Mouse (Mus musculus) thymus, adult 2 months (tissue): ENCODE data around the gene Zdhhc8. TPM values are rescaled to one million over a fixed set of nuclear protein-coding genes. Genes with fewer than 3 reads are reported as not detected.
A peak's percentile ranks its signal among the peaks of the same experiment; 100 is the strongest.

Experiments used
- DNase-seq: peaks from one replicate; pipeline ENCODE4 v3.0.0; 2021
- H3K27ac ChIP-seq: fragments of 200-500 bp; 2 replicates; pipeline ENCODE4 v1.5.1; 2012; ENCODE audit warnings: low read length, control low read depth; ENCODE audit not compliant: control insufficient read depth, insufficient read depth
- H3K27me3 ChIP-seq: fragments of 200-500 bp; 2 replicates; pipeline ENCODE4 v1.6.1; 2012; ENCODE audit warnings: mild to moderate bottlenecking, low read length, moderate library complexity, mixed read lengths; ENCODE audit not compliant: control insufficient read depth, insufficient read depth
- H3K36me3 ChIP-seq: fragments of 200-500 bp; 2 replicates; pipeline ENCODE4 v1.6.1; 2012; ENCODE audit warnings: mild to moderate bottlenecking, low read length, moderate library complexity; ENCODE audit not compliant: control insufficient read depth, insufficient read depth
- H3K4me1 ChIP-seq: fragments of 200-500 bp; replicated peaks from 2 replicates; pipeline ENCODE4 v1.6.1; 2012; ENCODE audit warnings: low read length; ENCODE audit not compliant: control insufficient read depth, insufficient read depth
- H3K4me3 ChIP-seq: fragments of 200-500 bp; 2 replicates; pipeline ENCODE4 v1.5.1; 2012; ENCODE audit warnings: mild to moderate bottlenecking, low read length, control low read depth, moderate library complexity; ENCODE audit not compliant: control insufficient read depth, insufficient read depth
- CTCF ChIP-seq: fragments of 200-500 bp; IDR thresholded peaks from 2 replicates; pipeline ENCODE4 v1.5.1; 2012; ENCODE audit warnings: mild to moderate bottlenecking, control low read depth, low read length, moderate library complexity, borderline replicate concordance; ENCODE audit not compliant: control insufficient read depth, poor library complexity, insufficient read depth; ENCODE audit errors: extremely low read depth
- POLR2A ChIP-seq: fragments of 200-500 bp; IDR thresholded peaks from 2 replicates; pipeline ENCODE4 v1.6.1; 2012; ENCODE audit warnings: mild to moderate bottlenecking, low read length, control low read depth, moderate library complexity; ENCODE audit not compliant: control insufficient read depth, poor library complexity, insufficient read depth; ENCODE audit errors: extremely low read depth
- WGBS: fragments of 180-500 bp; shearing (Covaris S2); methylation state at CpG from one replicate; pipeline ENCODE4 v1.1.7; 2018; 5-methylcytosine and 5-hydroxymethylcytosine counted together
- polyA plus RNA-seq: library from polyadenylated mRNA; depleted of rRNA; stranded (reverse); fragments of >200 nt; gene quantifications from 2 replicates; pipeline ENCODE4 v1.2.3, GENCODE M21; 2012

Gene Zdhhc8
- polyA plus RNA-seq, 1 experiment, result 316 TPM

- Histone ChIP-seq H3K27me3 (no peaks in the 10 kb centered on the region), H3K4me1 (peaks cover 15% of the 10 kb centered on the region), H3K36me3 (peaks cover 59% of the 10 kb centered on the region), H3K4me3 (no peak overlapping the region), H3K27ac (no peak overlapping the region)
- WGBS, result 86% methylated on average over 6 of the region's 6 CpGs
- DNase-seq, result no peak
- TF ChIP-seq POLR2A (no peak), CTCF (no peak)
Measured at GRCm38 (mm10) chr16:18252736-18253135, 17.8 kb upstream of the Zdhhc8 start.

GRCm38 (mm10) chr16:18250828-18251790, 16.2 kb upstream of the Zdhhc8 start:
- H3K36me3 ChIP-seq, result peaks cover 45% of the 10 kb centered on the region
- H3K27ac ChIP-seq, result no peak overlapping the region
- WGBS, result 91% methylated on average over 10 of the region's 10 CpGs
- TF ChIP-seq CTCF (no peak), POLR2A (no peak)
- no peak overlapping the region for H3K4me3 ChIP-seq
- H3K4me1 ChIP-seq, result peaks cover 17% of the 10 kb centered on the region
- H3K27me3 ChIP-seq, result no peaks in the 10 kb centered on the region
- no peak for DNase-seq

- no peak overlapping the region for H3K4me3 ChIP-seq
- H3K27ac ChIP-seq, result no peak overlapping the region
- no peak for TF ChIP-seq POLR2A
- peaks cover 17% of the 10 kb centered on the region for H3K4me1 ChIP-seq
- H3K27me3 ChIP-seq, result no peaks in the 10 kb centered on the region
- no peak for DNase-seq
- WGBS, result 77% methylated on average over 4 of the region's 4 CpGs
- H3K36me3 ChIP-seq, result peaks cover 43% of the 10 kb centered on the region
Measured at GRCm38 (mm10) chr16:18250231-18250630, 15.3 kb upstream of the Zdhhc8 start.

GRCm38 (mm10) chr16:18249364-18249967, 14.5 kb upstream of the Zdhhc8 start:
- Histone ChIP-seq H3K27ac (peak overlapping the region; percentile 10; the same call in 1 of the 2 replicates), H3K36me3 (peaks cover 43% of the 10 kb centered on the region), H3K4me3 (peak overlapping the region; percentile 76), H3K27me3 (no peaks in the 10 kb centered on the region), H3K4me1 (peaks cover 17% of the 10 kb centered on the region)
- DNase-seq, result peak; percentile 46
- WGBS, result 3% methylated on average over 27 of the region's 27 CpGs
- TF ChIP-seq CTCF (no peak), POLR2A (no peak)

- Histone ChIP-seq H3K4me3 (peak within 1 kb of the TSS; percentile 76), H3K36me3 (peaks cover 39% of the 10 kb centered on the region), H3K27me3 (no peaks in the 10 kb centered on the region), H3K4me1 (peaks cover 17% of the 10 kb centered on the region), H3K27ac (peak within 1 kb of the TSS; percentile 10; the same call in 1 of the 2 replicates)
- DNase-seq, result peak; percentile 97
- WGBS, result under 1% methylated on average over 101 of the region's 102 CpGs
- TF ChIP-seq CTCF (peak; percentile 32; the same call in 1 of the 2 replicates), POLR2A (peak; percentile 68)
Measured at GRCm38 (mm10) chr16:18248433-18249363, 13.8 kb upstream of the Zdhhc8 start, which contains the start of the genes Trmt2a and Ranbp1. TSS of gene Trmt2a (plus strand) at chr16:18248679. TSS of gene Ranbp1 (minus strand) at chr16:18248732.

DNA sequence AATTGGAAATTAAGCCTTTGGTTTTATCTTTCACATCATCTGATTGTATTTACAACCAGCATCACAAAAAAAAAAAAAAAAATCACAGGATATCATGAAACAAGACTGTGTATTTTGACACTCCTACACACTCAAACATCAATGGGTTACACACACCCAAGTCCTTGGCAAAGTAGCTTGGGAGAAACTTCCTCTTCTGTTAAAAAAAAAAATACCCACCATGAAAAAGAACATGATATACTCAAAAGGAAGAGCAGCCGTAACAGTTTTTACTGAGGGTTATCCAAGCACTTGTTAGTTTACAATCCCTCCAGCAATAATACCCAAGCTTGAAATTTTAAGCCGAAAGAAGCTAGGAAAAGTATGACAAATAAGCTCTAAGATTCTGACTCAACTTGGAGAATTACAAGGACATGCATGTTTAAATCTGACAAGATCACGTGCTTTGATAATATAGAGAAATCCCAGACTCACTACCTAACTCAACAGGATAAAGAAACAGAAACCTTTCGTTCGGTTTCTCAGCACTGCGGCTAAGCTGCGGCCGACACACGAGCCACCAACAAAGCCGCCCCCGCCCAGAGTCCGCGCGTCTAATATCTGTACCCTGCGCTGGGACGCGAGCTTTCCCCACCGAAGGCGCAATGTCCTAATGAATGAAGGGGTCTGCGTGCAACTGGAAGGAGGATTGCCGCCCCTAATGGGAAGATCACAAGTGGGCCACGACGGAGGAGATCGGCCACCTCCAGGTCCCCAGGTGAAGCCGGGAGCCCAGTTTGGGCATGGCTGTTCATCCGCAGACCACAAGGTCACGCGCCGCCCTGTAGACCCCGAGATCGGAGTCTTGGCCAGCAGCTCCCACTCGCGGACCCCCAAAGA, 12.8 kb upstream of the Zdhhc8 start:
- peak overlapping the region; percentile 76 for H3K4me3 ChIP-seq
- H3K36me3 ChIP-seq, result peaks cover 39% of the 10 kb centered on the region
- no peak overlapping the region for H3K27ac ChIP-seq
- TF ChIP-seq POLR2A, result no peak
- TF ChIP-seq CTCF, result no peak
- H3K4me1 ChIP-seq, result peaks cover 17% of the 10 kb centered on the region
- DNase-seq, result no peak
- H3K27me3 ChIP-seq, result no peaks in the 10 kb centered on the region
- 1% methylated on average over 33 of the region's 33 CpGs for WGBS
